Mouse (Mus musculus): ENCODE measurements around the gene Sult5a1. TPM values are rescaled to one million over a fixed set of nuclear protein-coding genes. Genes with fewer than 3 reads are reported as not detected.
"Not testable (repeated sequence)": the region's sequence is repeated elsewhere in the genome, so short reads cannot be mapped to it uniquely, and the experiment has no call there.

Gene Sult5a1
- under 1 TPM in 1 of 2 experiments, not detected in 1; 0.42 TPM for polyA plus RNA-seq (2017; shearing (Covaris generic))

- ATAC-seq: no peak
Observed at GRCm38 (mm10) chr8:123157888-123158465, at the start of gene Sult5a1. Gene Sult5a1 (minus strand): TSS chr8:123158315.

DNA sequence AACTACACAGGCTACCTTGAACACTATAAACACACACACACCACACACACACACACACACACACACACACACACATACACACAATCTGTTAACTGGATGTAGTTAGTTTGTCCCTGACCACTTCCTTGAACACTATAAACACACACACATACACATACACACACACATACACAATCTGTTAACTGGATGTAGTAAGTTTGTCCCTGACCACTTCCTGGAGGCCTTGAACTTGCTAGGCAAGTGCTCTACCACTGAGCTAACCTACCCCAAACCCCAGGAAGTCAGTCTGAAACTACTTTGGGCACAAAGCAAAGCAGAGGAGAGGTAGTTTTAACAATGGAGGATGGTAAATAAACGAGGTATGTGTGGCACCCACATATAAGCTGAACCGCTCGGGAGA is 45.5 kb upstream of the Sult5a1 start:
- ATAC-seq: peak; percentile 82

DNA sequence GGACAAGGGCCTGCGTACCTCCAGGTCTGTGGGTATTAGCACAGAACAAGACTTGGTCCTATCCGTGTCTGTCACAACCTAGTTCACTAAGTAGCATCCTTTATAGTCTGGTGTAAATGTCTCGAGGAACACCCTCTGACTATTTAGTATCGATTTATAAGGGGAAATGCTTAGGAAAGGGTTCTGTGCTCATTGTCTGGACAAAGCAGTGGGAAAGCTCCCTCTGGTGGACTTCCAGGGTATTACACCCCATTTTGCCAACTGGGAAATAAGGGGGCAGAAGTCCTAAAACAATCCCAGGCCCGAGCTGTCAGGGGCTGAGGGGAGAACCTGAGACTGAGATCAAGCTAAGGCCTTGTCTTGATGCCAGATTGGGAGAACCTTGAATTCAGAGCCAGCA is 44.2 kb upstream of the Sult5a1 start:
- peak; percentile 34 for ATAC-seq

GRCm38 (mm10) chr8:123199864-123200263 is 41.7 kb upstream of the Sult5a1 start:
- ATAC-seq: no peak

DNA sequence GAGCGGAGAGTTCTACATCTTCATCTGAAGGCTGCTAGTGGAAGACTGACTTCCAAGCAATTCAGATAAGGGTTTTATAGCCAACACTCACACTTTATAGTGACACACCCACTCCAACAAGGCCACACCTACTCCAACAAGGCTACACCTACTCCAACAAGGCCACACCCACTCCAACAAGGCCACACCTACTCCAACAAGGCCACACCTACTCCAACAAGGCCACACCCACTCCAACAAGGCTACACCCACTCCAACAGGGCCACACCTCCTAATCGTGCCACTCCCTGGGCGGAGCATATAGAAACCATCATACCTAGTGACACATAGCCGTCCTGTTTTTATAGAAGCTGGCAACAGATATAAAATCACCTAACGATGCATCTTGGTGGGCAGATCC is 38.9 kb upstream of the Sult5a1 start:
- not testable (repeated sequence) for ATAC-seq

DNA sequence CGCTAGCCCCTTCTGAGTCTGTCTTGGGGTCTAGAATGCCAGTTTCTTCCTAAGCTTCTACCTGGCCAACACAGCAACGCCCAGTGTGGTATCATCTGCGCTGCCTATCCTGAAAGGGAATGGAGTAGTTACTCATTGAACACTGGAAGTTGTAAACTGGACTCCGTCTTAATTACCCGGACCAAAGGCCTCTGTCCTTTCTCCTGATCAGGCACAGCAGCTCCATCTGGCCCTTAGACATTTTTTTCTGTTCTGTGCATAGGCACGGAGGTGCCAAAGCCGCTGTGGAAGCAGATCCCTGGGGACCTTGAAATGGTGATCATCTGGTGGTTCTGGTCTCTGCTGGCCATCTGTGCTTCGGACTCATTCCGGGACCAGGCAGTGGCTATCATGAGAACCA is 35.7 kb upstream of the Sult5a1 start:
- ATAC-seq: no peak

DNA sequence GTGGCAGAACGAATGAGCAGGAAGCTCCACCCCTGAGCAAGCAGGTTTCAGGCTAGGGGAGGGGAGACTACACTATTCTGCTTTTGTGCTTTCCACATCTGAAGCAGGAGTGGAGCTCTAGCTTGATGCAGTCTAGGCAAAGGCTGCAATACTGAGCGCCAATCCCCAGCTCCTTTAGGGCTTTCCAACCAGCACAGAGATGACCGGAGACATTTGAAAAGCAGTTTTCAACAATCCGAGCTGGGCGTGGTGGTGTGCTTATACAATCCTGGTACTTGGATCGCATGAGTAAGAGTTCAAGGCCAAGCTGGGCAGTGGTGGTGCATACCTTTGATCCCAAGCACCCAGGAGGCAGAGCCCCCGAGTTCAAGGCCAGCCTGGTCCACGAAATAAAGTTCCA is 33.8 kb upstream of the Sult5a1 start:
- ATAC-seq: no peak

- peak; percentile 58 for ATAC-seq
Observed at GRCm38 (mm10) chr8:123190678-123191077, 32.6 kb upstream of the Sult5a1 start.

- no peak for ATAC-seq
Observed at GRCm38 (mm10) chr8:123188841-123189240, 30.7 kb upstream of the Sult5a1 start.

DNA sequence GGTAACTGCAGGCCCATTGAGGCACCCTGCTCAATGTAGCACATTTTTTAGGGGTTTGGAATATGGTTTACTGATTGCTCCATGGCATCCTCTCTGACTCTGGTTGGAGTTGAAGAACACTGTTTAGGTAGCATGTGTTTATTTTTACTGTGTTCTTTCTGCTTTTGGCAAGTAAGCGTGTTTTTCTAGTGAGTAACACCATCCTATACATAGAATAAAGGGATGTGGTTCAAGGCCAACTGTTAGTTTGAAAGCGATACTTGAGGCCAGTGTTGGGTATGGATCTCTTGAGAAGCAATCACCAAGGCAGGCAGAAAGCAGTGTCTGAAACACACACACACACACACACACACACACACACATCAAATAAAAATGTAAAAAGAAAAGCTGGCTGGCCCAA is 29.9 kb upstream of the Sult5a1 start:
- ATAC-seq: no peak

DNA sequence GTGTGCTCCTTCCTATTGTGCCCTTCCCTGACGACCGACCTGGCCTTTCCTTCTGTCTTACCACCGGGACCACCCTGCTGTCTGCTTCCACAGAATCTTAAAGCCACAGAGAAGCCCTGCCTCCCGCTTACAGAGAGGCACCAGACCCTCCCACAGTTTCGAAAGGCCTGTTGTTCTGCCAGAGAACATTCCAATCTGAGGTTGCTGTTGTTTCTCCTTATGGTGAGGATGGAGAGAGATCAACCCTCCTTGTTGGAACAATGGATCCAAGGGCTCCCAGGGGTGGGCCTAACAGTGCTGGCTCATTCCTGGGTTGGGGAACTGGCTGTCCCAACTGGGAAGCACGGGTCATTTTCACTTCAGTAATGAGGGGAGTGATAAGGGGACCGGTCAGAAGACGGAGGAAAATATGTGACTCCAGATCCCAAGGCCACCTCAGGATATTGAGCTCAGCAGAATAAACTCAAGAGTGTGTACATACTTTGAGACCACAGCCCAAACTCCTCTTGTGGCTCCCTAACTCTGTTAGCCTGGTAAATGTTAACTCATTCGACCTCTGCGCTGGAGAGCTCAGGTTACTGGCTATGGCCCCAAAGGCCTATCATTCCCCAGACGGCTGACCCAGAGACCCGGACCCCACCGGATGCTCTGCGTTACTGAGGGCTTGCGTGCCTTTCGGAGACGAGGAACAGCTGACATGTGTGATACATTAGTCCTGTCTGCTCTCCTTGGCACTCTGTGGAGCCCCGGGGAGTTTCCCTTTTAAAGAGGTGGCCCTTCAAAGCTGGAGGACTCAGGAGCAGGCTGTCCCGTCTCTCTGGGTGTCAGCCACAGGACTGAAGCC is 27.7 kb upstream of the Sult5a1 start, which contains the start of gene Dpep1:
Dpep1 (plus strand) TSS at position 677 of the 844 bp plus-strand sequence.
- no peak for ATAC-seq

- no peak for ATAC-seq
Observed at GRCm38 (mm10) chr8:123181391-123181790, 23.3 kb upstream of the Sult5a1 start.

GRCm38 (mm10) chr8:123156070-123156773 is 1.9 kb downstream of the Sult5a1 start:
- no peak for ATAC-seq

DNA sequence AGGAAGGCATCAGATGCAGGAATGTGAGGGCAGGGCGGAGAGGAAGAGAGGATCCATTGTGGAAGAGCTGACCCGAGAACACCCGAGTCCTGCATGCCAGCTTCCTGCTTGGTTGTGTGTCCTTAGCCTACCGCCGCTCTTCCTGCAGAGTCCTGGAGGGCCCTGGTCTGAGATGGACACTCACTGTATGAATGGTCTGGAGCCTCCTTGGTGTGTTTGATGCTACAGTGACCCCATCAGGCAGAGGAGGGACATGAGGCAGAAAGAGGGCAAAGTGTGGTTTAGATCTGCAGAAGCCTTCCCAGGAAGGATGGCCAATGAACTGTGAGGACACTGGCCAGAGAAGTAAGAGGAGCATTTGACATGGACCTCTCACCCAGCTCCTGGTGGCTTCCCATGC is 2.9 kb downstream of the Sult5a1 start:
- no peak for ATAC-seq

DNA sequence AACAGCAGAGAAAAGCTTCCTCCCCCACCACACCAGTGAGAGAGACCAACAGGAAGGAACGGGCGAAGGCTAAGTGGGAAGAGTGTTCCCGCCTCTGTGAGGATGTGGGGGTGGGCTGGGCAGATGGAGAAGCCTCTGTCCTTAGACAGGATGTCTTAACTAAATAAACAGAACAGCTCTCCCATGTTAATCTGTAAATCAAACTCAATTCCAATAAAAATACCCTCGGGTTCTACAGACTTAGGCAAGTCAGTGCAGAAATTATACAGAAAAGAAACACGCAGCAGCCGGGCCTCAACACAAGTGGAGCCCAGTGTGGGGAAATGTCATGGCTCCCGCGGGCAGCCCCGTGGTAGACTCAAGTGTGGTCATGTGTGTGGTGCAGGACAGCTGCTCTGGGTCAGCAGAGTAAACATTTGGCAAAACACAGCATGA is 7.4 kb downstream of the Sult5a1 start:
- no peak for ATAC-seq

- ATAC-seq: no peak
Observed at GRCm38 (mm10) chr8:123146390-123146789, 11.7 kb downstream of the Sult5a1 start.

DNA sequence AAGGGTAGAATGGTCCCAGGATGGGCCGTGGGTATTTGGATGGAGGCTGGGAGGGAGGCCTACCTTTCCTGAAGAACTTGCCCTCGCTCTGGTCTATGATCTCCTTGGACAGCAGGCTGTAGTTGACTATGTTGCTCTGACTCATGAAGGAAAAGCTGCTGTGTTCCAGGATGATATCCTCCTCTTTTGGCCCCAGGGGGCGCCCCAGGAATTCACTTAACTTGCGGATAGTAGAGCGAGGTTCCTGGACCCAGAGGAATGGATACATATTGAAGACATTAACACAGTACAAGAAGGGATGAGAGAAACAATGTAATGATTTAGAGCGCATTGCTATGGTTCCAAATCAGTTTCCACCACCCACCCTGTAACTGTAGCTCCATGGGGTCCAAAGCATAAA is 12.8 kb downstream of the Sult5a1 start:
- no peak for ATAC-seq

DNA sequence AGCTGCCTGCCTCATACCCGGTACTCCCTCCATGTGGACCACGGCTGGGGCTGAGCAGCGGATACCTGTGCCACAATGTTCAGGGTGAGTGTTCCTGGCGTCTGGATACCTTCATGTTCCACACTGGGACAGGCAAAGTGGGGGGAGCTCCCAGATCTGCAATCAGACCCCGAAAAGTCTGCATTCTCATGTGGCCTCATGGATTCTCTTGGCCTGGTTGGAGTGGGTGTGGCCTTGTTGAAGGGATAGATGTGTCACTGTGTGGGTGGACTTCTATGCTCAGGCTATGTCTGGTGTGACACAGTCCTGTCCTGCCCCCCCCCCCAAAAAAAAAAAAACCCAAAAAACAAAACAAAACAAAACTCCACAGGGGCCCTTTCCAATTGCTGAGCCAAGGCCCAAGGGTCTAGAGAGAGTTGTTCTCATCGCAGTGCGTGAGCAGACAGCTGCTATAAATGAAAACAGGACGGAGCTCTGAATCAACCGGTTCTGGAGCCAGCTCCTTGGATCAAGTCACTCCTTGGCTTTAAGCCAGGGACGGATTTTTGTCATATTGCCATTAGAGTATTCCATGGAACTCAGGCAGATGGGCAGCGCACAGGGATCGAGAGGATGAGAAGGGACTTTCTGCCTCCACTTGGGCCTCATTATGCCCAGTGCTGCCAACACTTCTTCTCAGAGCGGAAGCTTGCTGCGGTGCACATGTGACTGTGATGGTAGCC is 16.2 kb downstream of the Sult5a1 start:
- no peak for ATAC-seq

GRCm38 (mm10) chr8:123138741-123139140 is 19.4 kb downstream of the Sult5a1 start:
- no peak for ATAC-seq

DNA sequence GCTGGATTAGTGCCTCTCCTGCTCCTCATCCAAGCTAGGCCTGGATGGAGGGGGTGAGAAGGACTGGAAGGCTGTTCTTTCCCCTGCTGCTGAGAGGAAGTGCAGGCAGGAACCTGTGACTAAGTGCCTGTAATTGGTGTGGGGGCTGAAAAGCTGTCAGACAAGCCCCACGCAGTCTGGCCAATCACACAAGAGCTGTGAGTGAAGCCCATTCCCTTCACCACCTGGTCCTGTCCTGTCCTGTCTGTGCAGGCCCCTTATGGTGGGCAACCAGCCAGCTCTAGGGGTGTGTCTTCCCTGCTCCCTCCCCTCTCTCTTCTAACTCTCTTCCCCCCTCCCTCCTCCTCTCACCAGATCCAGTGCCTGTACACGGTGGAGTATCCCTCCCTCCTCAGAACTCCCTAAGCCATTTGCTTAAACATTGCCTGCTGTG is 20.5 kb downstream of the Sult5a1 start:
- no peak for ATAC-seq

DNA sequence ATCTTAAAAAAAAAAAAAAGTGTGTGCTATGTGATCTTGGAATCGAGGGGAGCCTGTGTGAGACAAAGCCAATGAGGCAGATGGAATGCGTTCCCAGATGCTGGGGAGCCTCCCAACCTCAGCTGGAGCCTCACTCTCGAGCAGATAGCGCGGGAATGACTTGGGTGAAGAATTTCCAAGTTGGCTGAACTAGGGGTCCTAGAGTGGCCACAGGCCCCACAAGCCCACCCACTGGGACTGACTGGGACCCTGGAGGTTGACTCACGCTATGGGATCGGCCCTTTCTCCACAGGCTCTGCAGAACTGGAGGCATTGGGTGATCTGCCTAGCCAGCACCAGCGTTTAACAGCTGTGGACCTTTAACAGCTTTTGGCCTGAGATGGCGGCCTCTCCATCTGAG is 21.8 kb downstream of the Sult5a1 start:
- no peak for ATAC-seq

GRCm38 (mm10) chr8:123135806-123136205 is 22.3 kb downstream of the Sult5a1 start:
- ATAC-seq: no peak

DNA sequence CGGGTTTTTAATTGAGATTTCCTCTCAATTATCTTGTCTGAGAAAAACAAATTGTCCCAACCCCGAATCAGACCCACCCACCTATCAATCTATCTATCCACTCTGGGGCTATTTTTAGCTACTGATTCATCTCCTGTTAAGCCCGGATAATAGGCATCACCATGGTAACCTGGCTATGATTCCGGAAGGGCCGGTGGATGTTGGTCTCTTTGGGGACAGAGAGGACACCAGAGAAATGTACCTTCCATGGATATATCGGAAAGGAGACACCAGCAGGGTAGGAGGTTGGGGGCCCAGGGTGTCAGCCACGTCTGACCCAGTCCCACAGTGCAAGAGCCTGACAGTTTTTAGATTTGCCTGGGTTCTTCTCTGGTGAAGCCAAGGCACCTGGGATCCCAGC is 22.7 kb downstream of the Sult5a1 start:
- no peak for ATAC-seq
